Mouse (Mus musculus) neural tube, embryonic 14.5 days (tissue): Measurements from ENCODE around the gene Acsl6. TPM values are rescaled to one million over a fixed set of nuclear protein-coding genes. Genes with fewer than 3 reads are reported as not detected.

Experiments
- ATAC-seq: fragments of 200-750 bp; cut with Nextera tagmentation; 2 replicates; pipeline ENCODE4 v1.8.0; 2017; ENCODE audit warnings: low read depth, mild to moderate bottlenecking, moderate TSS enrichment, moderate library complexity
- H3K27ac ChIP-seq: fragments of 300-500 bp; sonication (generic); 2 replicates; pipeline ENCODE4 v1.5.1; 2014; ENCODE audit warnings: low read depth, mild to moderate bottlenecking, control low read depth, low read length, moderate library complexity, mixed read lengths
- H3K27me3 ChIP-seq: fragments of 300-500 bp; sonication (generic); 2 replicates; pipeline ENCODE4 v1.6.1; 2014; ENCODE audit warnings: low read length; ENCODE audit not compliant: control insufficient read depth, insufficient read depth
- H3K36me3 ChIP-seq: fragments of 300-500 bp; sonication (generic); 2 replicates; pipeline ENCODE4 v1.6.1; 2014; ENCODE audit warnings: low read length, mixed read lengths; ENCODE audit not compliant: control insufficient read depth, insufficient read depth
- H3K4me1 ChIP-seq: fragments of 300-500 bp; sonication (generic); 2 replicates; pipeline ENCODE4 v1.6.1; 2014; ENCODE audit warnings: low read length; ENCODE audit not compliant: control insufficient read depth, insufficient read depth
- H3K4me2 ChIP-seq: fragments of 300-500 bp; sonication (generic); 2 replicates; pipeline ENCODE4 v1.6.1; 2014; ENCODE audit warnings: mild to moderate bottlenecking, low read depth, low read length, control low read depth
- H3K4me3 ChIP-seq: fragments of 300-500 bp; sonication (generic); 2 replicates; pipeline ENCODE4 v1.5.1; 2014; ENCODE audit warnings: low read depth, low read length, control low read depth, mixed read lengths
- H3K9ac ChIP-seq: fragments of 300-500 bp; sonication (generic); replicated peaks from 2 replicates; pipeline ENCODE4 v1.6.1; 2014; ENCODE audit warnings: low read depth, mild to moderate bottlenecking, control low read depth, low read length, mixed read lengths
- H3K9me3 ChIP-seq: fragments of 300-500 bp; sonication (generic); 2 replicates; pipeline ENCODE4 v1.6.1; 2016; ENCODE audit warnings: low read length; ENCODE audit not compliant: control insufficient read depth
- WGBS: fragments of 180-500 bp; shearing (Covaris S2); extraction: QIAGEN DNeasy Blood & Tissue Kit; methylation state at CpG from one replicate; pipeline ENCODE4 v1.1.7; 2014; 5-methylcytosine and 5-hydroxymethylcytosine counted together
- polyA plus RNA-seq: library from polyadenylated mRNA; unstranded; fragments of >200 nt; fragmentation: Nextera tagmentation; extraction: Ambion mirVana; gene quantifications from 2 replicates; pipeline ENCODE4 v1.2.1, GENCODE M21; 2014

Acsl6 gene
- polyA plus RNA-seq, 1 experiment from 2014 or later = 50.9 TPM

DNA sequence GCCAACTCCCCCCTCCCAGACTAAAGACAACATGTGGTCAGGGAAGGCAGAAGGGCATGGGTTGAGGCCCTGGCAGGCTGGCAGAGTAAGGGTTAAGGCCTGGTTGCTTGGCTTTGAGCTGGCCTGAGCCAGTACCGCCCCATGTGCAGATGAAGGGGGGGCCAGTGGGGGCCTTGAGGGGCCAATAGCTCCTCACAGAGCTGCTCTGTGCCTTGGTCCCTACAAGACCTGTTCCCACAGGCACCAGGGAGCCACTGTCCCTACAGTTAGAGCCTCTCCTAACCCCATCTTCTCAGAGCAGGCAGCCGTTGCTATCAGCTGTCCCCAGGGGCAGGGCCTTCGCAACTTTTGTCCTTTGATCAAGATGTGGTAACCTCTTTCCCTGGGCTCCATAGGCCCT, 11.1 kb downstream of the Acsl6 start:
- Histone ChIP-seq H3K36me3 (no peaks in the 10 kb centered on the region), H3K4me2 (no peak overlapping the region), H3K4me1 (peaks cover 24% of the 10 kb centered on the region), H3K9me3 (no peaks in the 10 kb centered on the region), H3K27me3 (no peaks in the 10 kb centered on the region), H3K9ac (no peak overlapping the region), H3K27ac (no peak overlapping the region; the same call in 1 of the 2 replicates), H3K4me3 (no peak overlapping the region)
- ATAC-seq = no peak
- 8% methylated on average over 3 of the region's 3 CpGs for WGBS

DNA sequence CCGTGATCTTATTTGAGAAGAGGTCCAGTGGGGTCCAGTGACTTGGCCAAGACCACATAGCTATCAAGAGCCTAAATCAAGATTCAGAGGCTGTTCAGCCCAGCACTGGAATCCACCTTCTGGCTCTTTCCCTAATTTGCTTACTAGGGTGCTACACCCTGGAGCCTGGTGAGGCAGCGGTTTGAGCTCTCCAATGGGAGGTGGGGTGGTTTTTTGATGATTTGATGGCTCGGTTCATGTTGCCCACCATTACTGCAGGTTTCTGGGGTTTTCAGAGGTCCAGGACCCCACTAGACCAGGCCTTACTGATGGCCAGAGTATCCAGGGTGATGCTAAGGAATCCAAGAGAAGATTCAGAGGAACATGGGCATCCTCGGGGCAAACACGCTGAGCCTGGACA, 11.7 kb downstream of the Acsl6 start:
- no peak overlapping the region for H3K4me2 ChIP-seq
- H3K27me3 ChIP-seq = no peaks in the 10 kb centered on the region
- H3K9ac ChIP-seq = no peak overlapping the region
- ATAC-seq = no peak
- H3K36me3 ChIP-seq = peaks cover 3% of the 10 kb centered on the region; the same call in 1 of the 2 replicates
- H3K9me3 ChIP-seq = no peaks in the 10 kb centered on the region
- H3K4me3 ChIP-seq = no peak overlapping the region
- H3K4me1 ChIP-seq = peaks cover 24% of the 10 kb centered on the region
- H3K27ac ChIP-seq = no peak overlapping the region
- WGBS = 88% methylated on average over 5 of the region's 5 CpGs

DNA sequence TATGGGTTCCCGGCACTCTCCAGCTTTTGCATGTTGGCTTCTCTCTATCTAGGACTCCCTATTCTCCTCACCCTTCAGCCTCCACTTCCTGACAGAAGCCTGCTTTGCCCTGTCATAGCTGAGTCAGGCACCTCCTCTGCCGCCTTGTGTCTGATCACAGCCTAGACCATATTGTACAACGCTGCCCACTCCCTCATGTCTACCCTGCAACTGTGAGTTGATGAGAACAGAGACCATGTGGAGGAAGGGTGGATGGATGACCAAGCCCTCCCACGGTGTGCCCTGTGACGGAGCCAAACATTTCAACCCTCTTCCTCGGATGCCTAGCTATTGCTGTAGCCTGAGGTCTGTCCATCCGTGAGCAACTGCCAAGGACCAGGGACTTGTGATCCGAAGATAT, 13.8 kb downstream of the Acsl6 start:
- peaks cover 15% of the 10 kb centered on the region for H3K4me1 ChIP-seq
- H3K4me2 ChIP-seq = no peak overlapping the region
- peaks cover 17% of the 10 kb centered on the region; the same call in 1 of the 2 replicates for H3K36me3 ChIP-seq
- 90% methylated on average over 8 of the region's 8 CpGs for WGBS
- ATAC-seq = no peak
- H3K27ac ChIP-seq = no peak overlapping the region
- no peaks in the 10 kb centered on the region for H3K27me3 ChIP-seq
- H3K9ac ChIP-seq = no peak overlapping the region
- H3K9me3 ChIP-seq = no peaks in the 10 kb centered on the region
- H3K4me3 ChIP-seq = no peak overlapping the region

DNA sequence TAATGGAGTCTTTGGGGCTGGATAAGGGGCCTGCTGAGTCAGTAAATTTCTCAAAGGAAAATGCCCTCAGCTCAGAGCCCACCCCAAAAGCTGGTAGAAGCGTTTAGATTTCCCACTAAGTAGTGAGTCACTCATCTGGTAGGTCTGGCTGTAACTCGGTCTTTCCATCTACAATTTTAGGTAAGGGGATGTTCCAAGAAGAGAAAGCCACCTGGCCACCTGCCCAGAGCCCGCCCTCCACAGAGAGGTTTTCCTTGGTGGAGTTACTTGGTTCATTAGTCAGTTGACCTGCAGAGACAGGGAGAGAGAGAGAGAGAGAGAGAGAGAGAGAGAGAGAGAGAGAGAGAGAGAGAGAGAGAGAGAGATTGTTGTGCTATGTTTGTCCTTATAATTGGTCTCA, 14.2 kb downstream of the Acsl6 start:
- no peak overlapping the region for H3K9ac ChIP-seq
- no peak overlapping the region for H3K4me3 ChIP-seq
- no peaks in the 10 kb centered on the region for H3K27me3 ChIP-seq
- ATAC-seq = no peak
- peaks cover 11% of the 10 kb centered on the region; the same call in 1 of the 2 replicates for H3K4me1 ChIP-seq
- no peaks in the 10 kb centered on the region for H3K9me3 ChIP-seq
- no peak overlapping the region for H3K4me2 ChIP-seq
- peaks cover 18% of the 10 kb centered on the region; the same call in 1 of the 2 replicates for H3K36me3 ChIP-seq
- WGBS = 92% methylated on average over 3 of the region's 3 CpGs
- no peak overlapping the region for H3K27ac ChIP-seq

DNA sequence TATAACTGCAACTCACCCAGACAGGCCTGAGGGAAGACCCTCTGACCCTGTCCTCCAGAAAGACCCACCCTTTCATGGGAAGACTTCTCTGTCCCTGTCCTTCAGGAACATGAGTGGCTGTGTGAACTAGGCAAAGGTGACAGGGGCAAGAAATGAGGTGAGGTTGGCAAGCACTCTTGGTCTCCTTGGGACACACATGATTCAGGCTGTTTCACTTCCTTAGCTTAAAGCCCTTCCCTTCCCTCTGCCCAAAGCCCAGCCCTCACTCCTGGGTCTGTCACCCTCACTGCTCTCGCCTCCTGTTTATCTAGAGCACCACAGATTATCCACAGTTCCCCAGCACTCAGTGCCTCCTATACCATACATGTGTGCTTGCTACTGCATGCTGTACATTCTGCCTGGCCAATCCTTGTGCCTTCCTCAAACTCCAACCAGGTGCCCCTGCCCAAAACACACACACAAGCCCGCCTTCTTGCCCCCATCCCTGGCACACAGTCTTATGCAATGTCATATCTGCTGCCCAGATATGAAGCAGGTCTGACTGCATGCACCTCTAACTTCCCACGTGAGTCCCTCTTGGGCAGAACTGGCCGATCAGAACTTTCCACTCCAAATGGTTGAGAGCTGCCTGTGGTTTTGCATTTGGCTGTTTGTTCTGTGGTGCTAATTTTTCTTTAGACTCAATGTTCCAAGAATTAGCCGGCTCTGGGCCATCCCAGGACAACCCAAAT, 18.4 kb downstream of the Acsl6 start:
- H3K27ac ChIP-seq = no peak overlapping the region
- no peaks in the 10 kb centered on the region for H3K9me3 ChIP-seq
- H3K36me3 ChIP-seq = peaks cover 37% of the 10 kb centered on the region
- no peak overlapping the region for H3K4me3 ChIP-seq
- WGBS = 86% methylated on average over 5 of the region's 5 CpGs
- no peak for ATAC-seq
- H3K27me3 ChIP-seq = no peaks in the 10 kb centered on the region
- H3K4me1 ChIP-seq = no peaks in the 10 kb centered on the region
- no peak overlapping the region for H3K4me2 ChIP-seq
- no peak overlapping the region for H3K9ac ChIP-seq

DNA sequence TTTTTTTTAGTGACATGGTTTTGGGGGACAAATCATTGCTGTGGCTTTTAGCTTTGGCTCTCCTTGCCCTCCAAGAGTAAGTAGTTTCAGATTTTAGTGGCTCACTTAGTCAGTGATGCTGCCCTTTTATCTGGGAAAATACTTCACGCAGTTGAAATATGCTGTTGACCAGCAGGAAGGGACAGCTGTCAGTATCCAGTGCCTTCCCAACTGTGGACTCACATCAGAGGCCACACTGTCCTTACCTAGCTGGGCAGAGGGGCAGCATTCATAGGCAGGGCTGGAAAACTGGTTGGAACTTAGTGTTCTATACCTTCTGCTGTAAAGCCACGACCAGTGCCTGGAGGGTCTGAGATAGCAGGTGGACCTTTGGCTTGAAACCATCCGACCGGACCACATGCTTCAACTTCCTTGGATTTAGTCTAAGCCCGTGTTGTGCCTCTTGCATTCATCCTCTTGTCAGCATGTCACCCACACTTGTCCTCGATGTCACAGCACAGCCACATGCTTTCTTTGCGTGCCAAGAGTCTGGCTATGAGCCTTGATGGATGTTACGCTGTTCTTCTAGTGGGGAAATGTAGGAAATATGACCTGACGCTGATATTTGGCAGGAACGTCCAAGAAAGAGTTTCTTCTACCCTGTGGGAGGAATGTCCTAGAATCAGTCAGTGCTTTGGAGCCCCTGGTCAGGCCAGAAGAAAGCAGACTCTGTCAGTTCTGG, 28.0 kb downstream of the Acsl6 start:
- no peak for ATAC-seq
- Histone ChIP-seq H3K4me2 (no peak overlapping the region), H3K4me1 (no peaks in the 10 kb centered on the region), H3K4me3 (no peak overlapping the region), H3K27ac (no peak overlapping the region), H3K36me3 (peaks cover 67% of the 10 kb centered on the region), H3K27me3 (no peaks in the 10 kb centered on the region), H3K9me3 (no peaks in the 10 kb centered on the region), H3K9ac (no peak overlapping the region)
- 94% methylated on average over 10 of the region's 10 CpGs for WGBS

DNA sequence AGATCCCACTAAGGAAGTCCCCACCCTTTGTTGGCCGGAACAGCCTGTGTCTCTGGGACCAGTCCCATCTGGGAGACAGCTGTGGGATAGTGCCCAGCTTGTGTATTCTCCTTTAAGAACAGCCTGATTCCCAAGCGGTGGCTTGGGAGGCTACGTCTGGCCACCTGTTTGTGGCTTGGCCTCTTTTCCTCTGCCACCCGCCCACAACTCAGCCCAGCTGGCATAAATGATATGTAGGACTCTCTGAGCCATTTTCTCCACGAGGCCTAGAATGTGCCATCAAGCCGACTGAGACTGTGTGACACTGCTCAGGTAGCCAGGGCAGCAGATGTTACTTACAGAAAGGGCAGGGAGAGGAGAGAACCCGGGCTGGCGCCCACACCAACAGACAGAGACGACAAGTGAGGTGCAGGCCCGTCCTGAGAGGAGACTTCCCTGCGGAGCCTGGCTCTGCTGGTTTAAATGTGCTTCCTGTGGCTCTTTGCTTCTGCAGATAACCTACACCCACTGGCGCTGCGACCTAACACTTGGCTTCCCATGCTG, 32.6 kb downstream of the Acsl6 start:
- Histone ChIP-seq H3K36me3 (peaks cover 48% of the 10 kb centered on the region), H3K4me2 (no peak overlapping the region), H3K4me3 (no peak overlapping the region), H3K9me3 (no peaks in the 10 kb centered on the region), H3K9ac (no peak overlapping the region), H3K4me1 (no peaks in the 10 kb centered on the region), H3K27ac (no peak overlapping the region), H3K27me3 (no peaks in the 10 kb centered on the region)
- WGBS = 37% methylated on average over 13 of the region's 13 CpGs
- ATAC-seq = no peak

DNA sequence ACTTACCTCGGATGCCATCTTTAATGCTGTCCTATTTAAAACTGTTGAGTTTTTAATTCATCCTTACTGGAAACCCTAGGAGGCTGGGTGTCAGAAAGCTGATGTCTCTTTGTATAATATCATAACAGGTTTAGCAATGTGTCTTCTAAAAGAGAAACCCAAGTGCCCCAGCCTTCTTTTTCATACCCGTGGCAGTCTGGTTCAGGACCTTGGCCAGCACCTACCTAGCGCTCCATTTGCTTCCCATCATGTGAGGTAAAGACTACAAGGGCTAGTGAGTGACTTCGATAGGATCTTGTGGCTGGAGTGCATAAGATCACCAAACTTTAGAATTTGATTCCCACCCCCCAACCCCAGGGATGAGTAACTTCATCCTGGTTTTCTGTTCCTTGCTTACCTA, 40.1 kb downstream of the Acsl6 start:
- Histone ChIP-seq H3K27ac (no peak overlapping the region), H3K4me2 (no peak overlapping the region), H3K27me3 (no peaks in the 10 kb centered on the region), H3K4me3 (no peak overlapping the region), H3K36me3 (peaks cover 12% of the 10 kb centered on the region; the same call in 1 of the 2 replicates), H3K9ac (no peak overlapping the region), H3K9me3 (no peaks in the 10 kb centered on the region), H3K4me1 (no peaks in the 10 kb centered on the region)
- WGBS = 62% methylated on average over 4 of the region's 4 CpGs
- no peak for ATAC-seq

DNA sequence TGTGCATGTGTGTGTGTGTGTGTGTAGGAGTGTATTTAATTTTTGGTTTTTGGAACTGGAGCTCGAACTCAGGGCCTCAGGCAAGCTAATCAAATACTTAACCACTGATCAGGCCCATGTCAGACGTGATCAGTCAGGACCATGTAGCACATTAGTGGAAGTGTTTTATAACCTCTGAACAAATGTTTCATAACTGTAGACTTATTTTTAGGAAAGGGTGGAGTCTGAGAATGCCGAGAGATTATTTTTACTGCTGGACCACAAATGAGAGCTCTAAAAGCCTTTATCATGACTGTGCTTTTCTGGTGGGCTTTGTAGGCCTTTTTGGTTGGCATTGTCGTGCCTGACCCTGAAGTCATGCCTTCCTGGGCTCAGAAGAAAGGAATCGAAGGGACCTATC, 48.1 kb downstream of the Acsl6 start:
- Histone ChIP-seq H3K9me3 (no peaks in the 10 kb centered on the region), H3K4me2 (no peak overlapping the region), H3K27ac (no peak overlapping the region), H3K4me3 (no peak overlapping the region), H3K27me3 (no peaks in the 10 kb centered on the region), H3K36me3 (no peaks in the 10 kb centered on the region), H3K4me1 (peaks cover 4% of the 10 kb centered on the region; the same call in 1 of the 2 replicates), H3K9ac (no peak overlapping the region)
- WGBS = 62% methylated on average over 5 of the region's 5 CpGs
- no peak for ATAC-seq
